Mouse (Mus musculus) hindbrain, embryonic 10.5 days (tissue): Measurements from ENCODE around the gene C4b. TPM values are rescaled to one million over a fixed set of nuclear protein-coding genes. Genes with fewer than 3 reads are reported as not detected.

Source experiments
- polyA plus RNA-seq: library from polyadenylated mRNA; unstranded; fragments of >200 nt; fragmentation: Nextera tagmentation; extraction: Ambion mirVana; gene quantifications from 2 replicates; pipeline ENCODE4 v1.2.1, GENCODE M21; 2016

Gene C4b
- polyA plus RNA-seq, 1 experiment from 2014 or later: not detected

Other genes starting within 250 kb of the C4b start
- gene Btnl6, start 226.5 kb downstream of the C4b start, polyA plus RNA-seq: not detected in 2 replicates
- gene Notch4, start 179.6 kb downstream of the C4b start, polyA plus RNA-seq: 9.1 and 12.5 TPM in 2 replicates
- gene Gpsm3, start 154.1 kb downstream of the C4b start, polyA plus RNA-seq: 8.1 and 8.4 TPM in 2 replicates
- 17.7 and 17.8 TPM in 2 replicates for gene Pbx2, start 152.6 kb downstream of the C4b start, polyA plus RNA-seq
- 2.0 and 2.7 TPM in 2 replicates for gene Ager, start 146.0 kb downstream of the C4b start, polyA plus RNA-seq
- gene Rnf5, start 140.2 kb downstream of the C4b start, polyA plus RNA-seq: 202 and 223 TPM in 2 replicates
- gene Agpat1, start 139.6 kb downstream of the C4b start, polyA plus RNA-seq: 68.1 and 104 TPM in 2 replicates
- 6.0 and 6.1 TPM in 2 replicates for gene Egfl8, start 127.9 kb downstream of the C4b start, polyA plus RNA-seq
- 22.7 and 28.7 TPM in 2 replicates for gene Ppt2, start 115.4 kb downstream of the C4b start, polyA plus RNA-seq
- gene Prrt1, start 114.3 kb downstream of the C4b start, polyA plus RNA-seq: 0.58 and 1.4 TPM in 2 replicates
- gene Fkbpl, start 99.1 kb downstream of the C4b start, polyA plus RNA-seq: 19.4 and 19.6 TPM in 2 replicates
- gene Atf6b, start 96.7 kb downstream of the C4b start, polyA plus RNA-seq: 111 and 118 TPM in 2 replicates
- gene Tnxb, start 73.3 kb downstream of the C4b start, polyA plus RNA-seq: 0.01 and 0.02 TPM in 2 replicates
- not detected in 2 replicates for gene Cyp21a1, start 60.7 kb upstream of the C4b start, polyA plus RNA-seq
- 29.0 and 34.4 TPM in 2 replicates for gene Stk19, start 93.1 kb upstream of the C4b start, polyA plus RNA-seq
- gene Dxo, start 93.1 kb upstream of the C4b start, polyA plus RNA-seq: 83.2 and 83.7 TPM in 2 replicates
- 58.2 and 65.1 TPM in 2 replicates for gene Skiv2l, start 106.3 kb upstream of the C4b start, polyA plus RNA-seq
- gene Nelfe, start 106.5 kb upstream of the C4b start, polyA plus RNA-seq: 137 and 139 TPM in 2 replicates
- 1.9 TPM in 2 replicates for gene Cfb, start 118.6 kb upstream of the C4b start, polyA plus RNA-seq
- 5.2 and 5.6 TPM in 2 replicates for gene Zbtb12, start 135.6 kb upstream of the C4b start, polyA plus RNA-seq
- gene Gm20547, start 138.2 kb upstream of the C4b start, polyA plus RNA-seq: 0.14 TPM in 1 of 2 replicates, not detected in the other
- 0.58 and 1.0 TPM in 2 replicates for gene C2, start 154.4 kb upstream of the C4b start, polyA plus RNA-seq
- gene Ehmt2, start 154.6 kb upstream of the C4b start, polyA plus RNA-seq: 98.2 and 100 TPM in 2 replicates
- 0.41 TPM in 1 of 2 replicates, not detected in the other for gene Slc44a4, start 170.6 kb upstream of the C4b start, polyA plus RNA-seq
- gene Neu1, start 187.4 kb upstream of the C4b start, polyA plus RNA-seq: 16.2 and 20.7 TPM in 2 replicates
- gene Hspa1b, start 215.4 kb upstream of the C4b start, polyA plus RNA-seq: 0.09 and 0.20 TPM in 2 replicates
- gene Gm20481, start 226.0 kb upstream of the C4b start, polyA plus RNA-seq: 0.42 TPM in 1 of 2 replicates, not detected in the other
- 0.90 and 1.7 TPM in 2 replicates for gene Hspa1a, start 228.3 kb upstream of the C4b start, polyA plus RNA-seq
- gene Hspa1l, start 228.8 kb upstream of the C4b start, polyA plus RNA-seq: 0.76 and 0.78 TPM in 2 replicates
- 278 and 314 TPM in 2 replicates for gene Lsm2, start 238.0 kb upstream of the C4b start, polyA plus RNA-seq